Mouse (Mus musculus): ENCODE results near the gene Ppp1r12c.

Gene Ppp1r12c

GRCm38 (mm10) chr7:4431548-4431947 is 69.9 kb downstream of the Ppp1r12c start:
- DNase-seq (ENCODE audit: low spot score), result peak; percentile 80
